Mouse (Mus musculus) midbrain, embryonic 15.5 days (tissue): Measurements from ENCODE around the gene Cntnap2. TPM values are rescaled to one million over a fixed set of nuclear protein-coding genes. Genes with fewer than 3 reads are reported as not detected.
"Not testable (repeated sequence)": the region's sequence is repeated elsewhere in the genome, so short reads cannot be mapped to it uniquely, and the experiment has no call there.

Source experiments
- ATAC-seq: fragments of 200-750 bp; cut with Nextera tagmentation; replicated peaks from 2 replicates; pipeline ENCODE4 v1.8.0; 2017; ENCODE audit warnings: moderate TSS enrichment
- H3K27ac ChIP-seq: fragments of 300-500 bp; sonication (generic); 2 replicates; pipeline ENCODE4 v1.5.1; 2015; ENCODE audit warnings: mild to moderate bottlenecking, inconsistent platforms
- H3K27me3 ChIP-seq: fragments of 300-500 bp; sonication (generic); replicated peaks from 2 replicates; pipeline ENCODE4 v1.6.1; 2015; ENCODE audit warnings: inconsistent platforms
- H3K36me3 ChIP-seq: fragments of 300-500 bp; sonication (generic); replicated peaks from 2 replicates; pipeline ENCODE4 v1.6.1; 2015; ENCODE audit warnings: inconsistent platforms
- H3K4me1 ChIP-seq: fragments of 300-500 bp; sonication (generic); 2 replicates; pipeline ENCODE4 v1.6.1; 2015; ENCODE audit warnings: inconsistent platforms
- H3K4me2 ChIP-seq: fragments of 300-500 bp; sonication (generic); 2 replicates; pipeline ENCODE4 v1.6.1; 2015; ENCODE audit warnings: inconsistent platforms, mild to moderate bottlenecking, moderate library complexity
- H3K4me3 ChIP-seq: fragments of 300-500 bp; sonication (generic); 2 replicates; pipeline ENCODE4 v1.5.1; 2015; ENCODE audit warnings: mild to moderate bottlenecking, inconsistent platforms
- H3K9ac ChIP-seq: fragments of 300-500 bp; sonication (generic); 2 replicates; pipeline ENCODE4 v1.6.1; 2015; ENCODE audit warnings: mild to moderate bottlenecking, inconsistent platforms
- H3K9me3 ChIP-seq: fragments of 300-500 bp; sonication (generic); 2 replicates; pipeline ENCODE4 v1.6.1; 2016; ENCODE audit warnings: inconsistent platforms
- WGBS: fragments of 180-500 bp; shearing (Covaris S2); methylation state at CpG from one replicate; pipeline ENCODE4 v1.1.7; 2015; ENCODE audit warnings: mixed read lengths; 5-methylcytosine and 5-hydroxymethylcytosine counted together
- polyA plus RNA-seq: library from polyadenylated mRNA; unstranded; fragments of >200 nt; fragmentation: Nextera tagmentation; extraction: Ambion mirVana; gene quantifications from 2 replicates; pipeline ENCODE4 v1.2.1, GENCODE M21; 2015

Cntnap2 gene
- polyA plus RNA-seq, 1 experiment from 2014 or later: 68.3 TPM

GRCm38 (mm10) chr6:47259626-47260114, 2200.5 kb downstream of the Cntnap2 start:
- Histone ChIP-seq H3K4me1 (peaks cover 13% of the 10 kb centered on the region), H3K9me3 (no peaks in the 10 kb centered on the region), H3K4me3 (no peak overlapping the region), H3K36me3 (no peaks in the 10 kb centered on the region), H3K9ac (no peak overlapping the region), H3K4me2 (no peak overlapping the region), H3K27me3 (no peaks in the 10 kb centered on the region), H3K27ac (peak overlapping the region; percentile 62)
- WGBS: 13% methylated on average over 3 of the region's 3 CpGs
- peak; percentile 77 for ATAC-seq

DNA sequence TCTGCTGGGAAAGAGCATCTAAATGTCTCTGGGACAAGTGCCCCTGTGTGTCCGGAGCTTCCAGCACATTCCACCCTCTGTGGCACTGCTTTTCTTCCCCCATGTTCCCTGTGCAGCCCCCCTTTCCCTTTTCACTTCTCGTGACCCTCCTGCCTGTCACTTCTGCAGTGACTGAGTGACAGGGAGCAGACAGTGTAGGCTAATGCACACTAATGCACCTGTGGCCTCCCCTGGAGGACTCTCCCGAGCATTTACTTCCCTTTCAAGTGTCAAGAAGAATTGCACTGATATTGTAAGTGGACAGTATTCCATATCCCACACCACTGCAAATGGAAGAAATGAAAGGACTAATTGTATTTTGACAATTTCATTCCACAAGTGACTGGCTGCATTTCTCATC, 2208.1 kb downstream of the Cntnap2 start:
- H3K4me1 ChIP-seq: peaks cover 8% of the 10 kb centered on the region
- H3K9me3 ChIP-seq: no peaks in the 10 kb centered on the region
- H3K9ac ChIP-seq: no peak overlapping the region
- no peaks in the 10 kb centered on the region for H3K36me3 ChIP-seq
- H3K27ac ChIP-seq: no peak overlapping the region
- 0 out of 2 replicates have a peak, but pooled peaks have one; percentile 58 for ATAC-seq
- no peaks in the 10 kb centered on the region for H3K27me3 ChIP-seq
- WGBS: 47% methylated on average over 3 of the region's 3 CpGs
- no peak overlapping the region for H3K4me2 ChIP-seq
- H3K4me3 ChIP-seq: no peak overlapping the region

- H3K27me3 ChIP-seq: no peaks in the 10 kb centered on the region
- H3K9me3 ChIP-seq: no peaks in the 10 kb centered on the region
- H3K4me2 ChIP-seq: no peak overlapping the region
- H3K9ac ChIP-seq: no peak overlapping the region
- no peaks in the 10 kb centered on the region for H3K36me3 ChIP-seq
- WGBS: 87% methylated on average over 3 of the region's 3 CpGs
- peaks cover 14% of the 10 kb centered on the region for H3K4me1 ChIP-seq
- no peak overlapping the region for H3K4me3 ChIP-seq
- no peak overlapping the region for H3K27ac ChIP-seq
- no peak for ATAC-seq
Observed at GRCm38 (mm10) chr6:47269455-47269854, 2210.3 kb downstream of the Cntnap2 start.

- H3K4me2 ChIP-seq: no peak overlapping the region
- 92% methylated on average over 3 of the region's 3 CpGs for WGBS
- no peaks in the 10 kb centered on the region for H3K9me3 ChIP-seq
- no peak overlapping the region for H3K4me3 ChIP-seq
- H3K27me3 ChIP-seq: no peaks in the 10 kb centered on the region
- no peak overlapping the region for H3K9ac ChIP-seq
- peaks cover 10% of the 10 kb centered on the region for H3K4me1 ChIP-seq
- no peak for ATAC-seq
- no peak overlapping the region for H3K27ac ChIP-seq
- no peaks in the 10 kb centered on the region for H3K36me3 ChIP-seq
Observed at GRCm38 (mm10) chr6:47271576-47271975, 2212.4 kb downstream of the Cntnap2 start.

DNA sequence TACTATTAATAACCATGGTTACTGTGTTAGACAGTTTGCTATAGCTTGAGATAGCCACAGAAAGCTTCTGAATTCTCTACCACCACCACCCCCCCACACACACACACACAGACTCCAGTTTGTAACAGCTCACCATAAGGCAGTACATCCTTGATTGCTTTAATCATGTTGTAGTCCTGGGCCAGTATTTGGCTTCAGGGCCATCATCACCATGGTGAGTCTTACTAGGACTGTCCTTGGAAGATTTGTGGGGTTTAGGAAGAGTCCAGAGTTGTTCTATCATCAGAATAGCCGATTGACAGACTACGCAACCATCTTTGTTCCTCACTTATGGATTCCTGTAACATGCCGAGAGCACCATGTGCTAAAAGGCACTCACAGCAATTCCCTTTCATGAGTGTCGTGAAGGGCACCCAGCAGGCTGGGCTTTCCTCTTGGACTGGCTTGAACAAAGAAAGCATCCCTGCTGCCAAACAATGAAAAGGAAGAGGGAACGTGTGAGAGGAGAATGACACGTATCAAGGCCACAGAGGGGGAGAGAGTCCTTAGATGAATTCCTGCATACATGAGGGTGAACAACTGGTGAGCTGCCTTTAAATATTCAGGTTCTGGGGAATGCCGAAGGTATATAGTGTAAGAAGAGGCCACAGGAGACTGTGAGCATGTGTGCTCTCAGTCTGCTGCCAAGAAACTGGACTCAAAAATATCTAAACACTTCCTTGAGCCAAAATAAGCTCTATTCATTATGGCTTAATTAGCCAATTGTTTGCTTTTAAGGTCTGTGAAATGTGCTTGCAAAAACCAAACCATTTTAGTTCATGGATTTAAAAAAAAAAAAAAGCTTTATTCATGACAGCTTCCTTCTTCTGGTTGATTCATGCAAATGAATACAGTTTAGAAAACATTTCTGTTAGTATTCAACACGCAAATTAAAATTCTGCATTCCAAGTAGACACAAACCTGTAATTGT, 2213.7 kb downstream of the Cntnap2 start:
- Histone ChIP-seq H3K4me1 (peaks cover 6% of the 10 kb centered on the region), H3K4me2 (no peak overlapping the region), H3K4me3 (no peak overlapping the region), H3K27ac (peak overlapping the region; percentile 71), H3K9me3 (no peaks in the 10 kb centered on the region), H3K27me3 (no peaks in the 10 kb centered on the region), H3K36me3 (no peaks in the 10 kb centered on the region), H3K9ac (no peak overlapping the region)
- peak; percentile 77 for ATAC-seq
- WGBS: 21% methylated on average over 8 of the region's 8 CpGs

- Histone ChIP-seq H3K9me3 (no peaks in the 10 kb centered on the region), H3K27ac (no peak overlapping the region), H3K36me3 (no peaks in the 10 kb centered on the region), H3K27me3 (no peaks in the 10 kb centered on the region), H3K4me1 (peaks cover 22% of the 10 kb centered on the region), H3K4me3 (no peak overlapping the region), H3K9ac (no peak overlapping the region), H3K4me2 (no peak overlapping the region)
- no peak for ATAC-seq
- WGBS: 10% methylated on average over 2 of the region's 2 CpGs
Observed at GRCm38 (mm10) chr6:47275065-47275464, 2215.9 kb downstream of the Cntnap2 start.

- Histone ChIP-seq H3K9me3 (no peaks in the 10 kb centered on the region), H3K27me3 (no peaks in the 10 kb centered on the region), H3K4me3 (no peak overlapping the region), H3K4me1 (peaks cover 19% of the 10 kb centered on the region), H3K27ac (peak overlapping the region; percentile 63), H3K36me3 (no peaks in the 10 kb centered on the region), H3K9ac (no peak overlapping the region), H3K4me2 (no peak overlapping the region)
- peak; percentile 87 for ATAC-seq
- WGBS: 0% methylated on average over 1 of the region's 1 CpGs
Observed at GRCm38 (mm10) chr6:47279183-47279582, 2220.0 kb downstream of the Cntnap2 start.

GRCm38 (mm10) chr6:47281584-47281983, 2222.4 kb downstream of the Cntnap2 start:
- H3K4me2 ChIP-seq: no peak overlapping the region
- peaks cover 22% of the 10 kb centered on the region for H3K4me1 ChIP-seq
- H3K36me3 ChIP-seq: no peaks in the 10 kb centered on the region
- H3K9ac ChIP-seq: no peak overlapping the region
- no peak for ATAC-seq
- no peaks in the 10 kb centered on the region for H3K27me3 ChIP-seq
- H3K4me3 ChIP-seq: no peak overlapping the region
- no peaks in the 10 kb centered on the region for H3K9me3 ChIP-seq
- 0 out of 2 replicates have a peak overlapping the region, but pooled peaks have one; percentile 29 for H3K27ac ChIP-seq

DNA sequence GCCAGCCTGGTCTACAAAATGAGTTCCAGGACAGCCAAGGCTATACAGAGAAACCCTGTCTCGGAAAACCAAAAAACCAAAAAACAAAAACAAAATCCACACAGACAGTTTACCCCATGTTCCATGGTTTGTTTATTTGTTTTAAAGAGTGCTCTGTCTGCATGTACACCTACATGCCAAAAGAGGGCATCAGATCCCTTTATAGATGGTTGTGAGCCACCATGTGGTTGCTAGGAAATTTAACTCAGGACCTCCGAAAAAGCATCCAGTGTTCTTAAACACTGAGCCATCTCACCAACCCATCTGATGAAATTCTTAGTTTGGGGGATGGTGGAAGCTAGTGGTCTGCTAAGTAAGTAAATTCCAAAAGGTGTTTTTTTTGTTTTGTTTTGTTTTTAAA, 2225.6 kb downstream of the Cntnap2 start:
- H3K4me2 ChIP-seq: no peak overlapping the region
- H3K36me3 ChIP-seq: no peaks in the 10 kb centered on the region
- 58% methylated on average over 2 of the region's 2 CpGs for WGBS
- no peak overlapping the region for H3K9ac ChIP-seq
- no peak overlapping the region for H3K4me3 ChIP-seq
- no peak overlapping the region for H3K27ac ChIP-seq
- no peak for ATAC-seq
- no peaks in the 10 kb centered on the region for H3K27me3 ChIP-seq
- peaks cover 21% of the 10 kb centered on the region for H3K4me1 ChIP-seq
- no peaks in the 10 kb centered on the region for H3K9me3 ChIP-seq

GRCm38 (mm10) chr6:47285742-47286141, 2226.6 kb downstream of the Cntnap2 start:
- ATAC-seq: 0 out of 2 replicates have a peak, but pooled peaks have one; percentile 15
- peaks cover 21% of the 10 kb centered on the region for H3K4me1 ChIP-seq
- H3K4me2 ChIP-seq: no peak overlapping the region
- no peak overlapping the region for H3K9ac ChIP-seq
- H3K4me3 ChIP-seq: no peak overlapping the region
- no peak overlapping the region for H3K27ac ChIP-seq
- no peaks in the 10 kb centered on the region for H3K36me3 ChIP-seq
- 54% methylated on average over 1 of the region's 1 CpGs for WGBS
- no peaks in the 10 kb centered on the region for H3K9me3 ChIP-seq
- H3K27me3 ChIP-seq: no peaks in the 10 kb centered on the region

- ATAC-seq: peak; percentile 51; the same call in 1 of the 2 replicates
- not testable (repeated sequence) for H3K4me3 ChIP-seq
Observed at GRCm38 (mm10) chr6:47286247-47286967, 2227.2 kb downstream of the Cntnap2 start.

GRCm38 (mm10) chr6:47287722-47288121, 2228.6 kb downstream of the Cntnap2 start:
- no peak for ATAC-seq
- H3K9me3 ChIP-seq: no peaks in the 10 kb centered on the region
- peak overlapping the region; percentile 77 for H3K27ac ChIP-seq
- no peak overlapping the region for H3K4me2 ChIP-seq
- no peak overlapping the region for H3K9ac ChIP-seq
- no peak overlapping the region for H3K4me3 ChIP-seq
- no peaks in the 10 kb centered on the region for H3K36me3 ChIP-seq
- H3K27me3 ChIP-seq: no peaks in the 10 kb centered on the region
- H3K4me1 ChIP-seq: peaks cover 21% of the 10 kb centered on the region
- WGBS: 26% methylated on average over 1 of the region's 1 CpGs

More at GRCm38 (mm10) chr6:47286247-47286967, 2227.2 kb downstream of the Cntnap2 start:
- H3K9ac ChIP-seq, H3K27me3 ChIP-seq, H3K36me3 ChIP-seq, H3K27ac ChIP-seq, H3K9me3 ChIP-seq, H3K4me2 ChIP-seq: not testable (repeated sequence)
- peaks cover 21% of the 10 kb centered on the region for H3K4me1 ChIP-seq
- 46% methylated on average over 12 of the region's 12 CpGs for WGBS
